Mouse (Mus musculus) liver, postnatal 0 days (tissue): ENCODE measurements around the gene Them7.

Experiments used
- CTCF ChIP-seq: sonication (generic); IDR thresholded peaks from 2 replicates; pipeline ENCODE4 v1.5.1; 2016; ENCODE audit warnings: antibody characterized with exemption, low read depth
- EP300 ChIP-seq: IDR thresholded peaks from 2 replicates; pipeline ENCODE4 v1.6.1; 2016; ENCODE audit warnings: antibody characterized with exemption, low read depth, mild to moderate bottlenecking

GRCm38 (mm10) chr2:105408511-105408910 lies 184.4 kb downstream of the Them7 start:
- TF ChIP-seq CTCF (no peak), EP300 (no peak)
